Mouse (Mus musculus) intestine, embryonic 14.5 days (tissue): ENCODE data around the gene Dap. TPM values are rescaled to one million over a fixed set of nuclear protein-coding genes. Genes with fewer than 3 reads are reported as not detected.

ENCODE experiments used
- ATAC-seq: fragments of 200-750 bp; cut with Nextera tagmentation; replicated peaks from 2 replicates; pipeline ENCODE4 v1.8.0; 2017; ENCODE audit warnings: low read depth, moderate number of reproducible peaks, moderate TSS enrichment, moderate library complexity; ENCODE audit not compliant: low FRiP score, low TSS enrichment
- DNase-seq: peaks from one replicate; pipeline ENCODE4 v3.0.0-alpha.2; 2018; ENCODE audit warnings: low spot score
- H3K27ac ChIP-seq: fragments of 300-500 bp; sonication (generic); 2 replicates; pipeline ENCODE4 v1.5.1; 2014; ENCODE audit warnings: low read depth, mild to moderate bottlenecking, control low read depth
- H3K27me3 ChIP-seq: fragments of 300-500 bp; sonication (generic); replicated peaks from 2 replicates; pipeline ENCODE4 v1.6.1; 2014; ENCODE audit warnings: low read length, control low read depth; ENCODE audit not compliant: control insufficient read depth, insufficient read depth
- H3K36me3 ChIP-seq: fragments of 300-500 bp; sonication (generic); 2 replicates; pipeline ENCODE4 v1.6.1; 2014; ENCODE audit warnings: low read length, control low read depth; ENCODE audit not compliant: control insufficient read depth, insufficient read depth
- H3K4me1 ChIP-seq: fragments of 300-500 bp; sonication (generic); replicated peaks from 2 replicates; pipeline ENCODE4 v1.6.1; 2014; ENCODE audit warnings: low read length, control low read depth, mixed read lengths; ENCODE audit not compliant: control insufficient read depth, insufficient read depth
- H3K4me2 ChIP-seq: fragments of 300-500 bp; sonication (generic); 2 replicates; pipeline ENCODE4 v1.6.1; 2014; ENCODE audit warnings: low read length
- H3K4me3 ChIP-seq: fragments of 300-500 bp; sonication (generic); 2 replicates; pipeline ENCODE4 v1.5.1; 2014; ENCODE audit warnings: low read depth, low read length, control low read depth, mixed read lengths
- H3K9ac ChIP-seq: fragments of 300-500 bp; sonication (generic); 2 replicates; pipeline ENCODE4 v1.6.1; 2014; ENCODE audit warnings: mild to moderate bottlenecking, low read length
- H3K9me3 ChIP-seq: fragments of 300-500 bp; sonication (generic); 2 replicates; pipeline ENCODE4 v1.6.1; 2016; ENCODE audit warnings: low read length, control low read depth; ENCODE audit not compliant: control insufficient read depth
- WGBS: fragments of 180-500 bp; shearing (Covaris S2); extraction: QIAGEN DNeasy Blood & Tissue Kit; methylation state at CpG from one replicate; pipeline ENCODE4 v1.1.7; 2014; 5-methylcytosine and 5-hydroxymethylcytosine counted together
- polyA plus RNA-seq: library from polyadenylated mRNA; unstranded; fragments of >200 nt; fragmentation: Nextera tagmentation; extraction: Ambion mirVana; gene quantifications from 2 replicates; pipeline ENCODE4 v1.2.1, GENCODE M21; 2014

The Dap gene
- polyA plus RNA-seq, 1 experiment from 2014 or later: 96.5 TPM

DNA sequence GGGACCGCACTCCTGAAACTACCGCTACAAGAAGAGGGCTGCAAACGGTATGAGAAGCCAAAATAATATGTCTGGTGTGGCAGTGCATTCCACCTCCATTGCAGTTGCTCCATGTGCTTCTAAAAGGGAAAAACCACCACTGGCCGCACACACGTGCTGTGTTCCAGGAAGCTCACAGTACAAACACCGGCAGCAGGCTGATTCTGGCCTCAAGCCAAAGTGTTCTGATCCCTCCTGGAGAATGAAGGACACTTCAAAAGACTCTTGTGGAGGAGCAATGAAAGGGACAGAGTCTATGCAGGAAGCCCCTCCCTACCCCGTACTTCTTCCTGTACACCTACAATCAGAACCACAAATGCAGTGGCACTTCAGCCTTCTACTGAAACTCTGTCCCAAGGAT lies 12.2 kb upstream of the Dap start:
- H3K36me3 ChIP-seq: no peaks in the 10 kb centered on the region
- ATAC-seq (0 out of 2 replicates have a peak, but pooled peaks have one; percentile 27), DNase-seq (no peak)
- WGBS: 64% methylated on average over 7 of the region's 7 CpGs
- no peaks in the 10 kb centered on the region for H3K9me3 ChIP-seq
- no peak overlapping the region for H3K9ac ChIP-seq
- no peaks in the 10 kb centered on the region; the same call in 1 of the 2 replicates for H3K4me1 ChIP-seq
- H3K27ac ChIP-seq: no peak overlapping the region
- no peak overlapping the region for H3K4me2 ChIP-seq
- H3K4me3 ChIP-seq: no peak overlapping the region
- H3K27me3 ChIP-seq: no peaks in the 10 kb centered on the region

DNA sequence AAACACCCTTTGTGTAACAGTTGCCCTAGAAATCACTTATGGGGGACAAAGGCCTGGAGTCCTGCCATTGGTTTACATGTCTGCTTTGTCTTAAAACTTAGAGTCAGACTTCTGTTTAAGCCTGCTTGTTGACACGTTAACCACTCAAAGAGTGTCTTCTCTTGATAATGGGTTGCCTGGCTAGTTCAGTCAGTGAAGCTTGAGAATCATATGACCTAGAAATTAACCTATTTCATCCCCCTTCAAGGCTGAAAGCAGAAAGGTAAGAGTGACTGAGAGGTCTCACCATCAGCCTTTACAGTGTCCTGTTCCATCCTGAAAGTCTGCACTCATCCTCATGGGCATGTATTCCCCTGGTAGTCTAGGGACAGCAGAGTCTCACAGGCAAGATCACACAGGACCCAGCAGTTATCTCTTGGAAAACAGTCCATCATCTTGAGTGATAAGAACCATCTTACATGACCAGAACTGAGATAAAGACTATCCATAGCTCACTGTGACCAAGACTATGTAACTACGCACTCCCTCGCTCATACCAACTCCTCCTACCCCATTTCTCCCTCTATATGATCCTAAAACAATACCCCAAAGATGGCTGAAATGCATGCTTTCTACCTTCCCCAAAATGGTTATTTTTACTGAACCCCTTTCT lies 10.4 kb upstream of the Dap start:
- Histone ChIP-seq H3K9ac (no peak overlapping the region), H3K4me2 (no peak overlapping the region), H3K36me3 (no peaks in the 10 kb centered on the region), H3K4me3 (no peak overlapping the region), H3K9me3 (no peaks in the 10 kb centered on the region), H3K27me3 (no peaks in the 10 kb centered on the region), H3K27ac (no peak overlapping the region), H3K4me1 (no peaks in the 10 kb centered on the region; the same call in 1 of the 2 replicates)
- DNase-seq (no peak), ATAC-seq (no peak)
- 85% methylated on average over 3 of the region's 3 CpGs for WGBS

DNA sequence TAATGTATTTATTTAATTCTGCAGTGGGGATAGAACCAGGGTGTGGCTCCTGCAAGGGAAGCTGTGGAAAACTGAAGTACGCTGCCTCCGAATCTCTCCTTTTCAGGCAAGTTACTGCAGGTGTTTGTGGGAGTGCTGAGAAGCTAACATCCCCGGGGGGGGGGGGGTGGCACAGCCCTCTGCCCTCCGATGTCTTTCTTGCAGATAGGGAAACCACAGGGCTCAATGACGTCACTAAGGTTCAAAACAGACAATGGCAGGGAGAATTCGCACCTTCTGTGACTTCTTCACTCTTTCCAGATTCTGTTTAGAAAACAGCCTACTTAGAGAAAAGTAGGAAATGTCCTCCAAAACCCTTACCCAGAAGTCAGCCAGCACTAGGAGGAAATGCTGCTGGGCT lies 1.9 kb upstream of the Dap start:
- Histone ChIP-seq H3K4me1 (peaks cover 19% of the 10 kb centered on the region), H3K4me3 (no peak overlapping the region), H3K27me3 (no peaks in the 10 kb centered on the region), H3K4me2 (no peak overlapping the region), H3K9ac (no peak overlapping the region), H3K9me3 (no peaks in the 10 kb centered on the region), H3K27ac (no peak overlapping the region), H3K36me3 (no peaks in the 10 kb centered on the region)
- DNase-seq (no peak), ATAC-seq (no peak)
- WGBS: 93% methylated on average over 6 of the region's 6 CpGs

DNA sequence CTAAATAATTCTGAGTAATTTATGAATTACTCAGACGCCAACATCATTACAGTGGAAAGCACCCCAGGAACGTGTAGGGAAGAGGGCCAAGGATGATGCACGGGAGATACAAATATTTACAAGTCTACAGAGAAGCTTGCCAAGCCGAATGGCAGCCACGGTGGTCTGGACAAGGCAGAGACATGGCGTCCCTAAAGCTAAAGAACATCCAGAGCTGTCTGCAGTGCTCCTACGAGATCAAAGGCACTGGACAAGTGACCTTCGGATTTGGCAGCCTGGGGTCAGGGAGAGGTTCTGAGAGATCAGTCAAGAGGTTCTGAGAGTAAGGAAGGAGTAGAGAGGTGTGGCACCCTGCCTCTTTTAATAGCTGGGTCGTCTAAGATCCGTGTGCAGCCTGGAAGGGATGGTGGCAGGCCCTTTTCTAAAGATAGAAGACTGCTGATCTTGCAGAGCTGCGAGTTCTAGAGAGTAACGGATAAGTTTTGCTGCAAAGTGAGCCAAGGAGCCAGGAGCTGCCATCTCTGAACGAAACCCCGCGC lies 449 bp upstream of the Dap start:
- ATAC-seq: peak; percentile 38

DNA sequence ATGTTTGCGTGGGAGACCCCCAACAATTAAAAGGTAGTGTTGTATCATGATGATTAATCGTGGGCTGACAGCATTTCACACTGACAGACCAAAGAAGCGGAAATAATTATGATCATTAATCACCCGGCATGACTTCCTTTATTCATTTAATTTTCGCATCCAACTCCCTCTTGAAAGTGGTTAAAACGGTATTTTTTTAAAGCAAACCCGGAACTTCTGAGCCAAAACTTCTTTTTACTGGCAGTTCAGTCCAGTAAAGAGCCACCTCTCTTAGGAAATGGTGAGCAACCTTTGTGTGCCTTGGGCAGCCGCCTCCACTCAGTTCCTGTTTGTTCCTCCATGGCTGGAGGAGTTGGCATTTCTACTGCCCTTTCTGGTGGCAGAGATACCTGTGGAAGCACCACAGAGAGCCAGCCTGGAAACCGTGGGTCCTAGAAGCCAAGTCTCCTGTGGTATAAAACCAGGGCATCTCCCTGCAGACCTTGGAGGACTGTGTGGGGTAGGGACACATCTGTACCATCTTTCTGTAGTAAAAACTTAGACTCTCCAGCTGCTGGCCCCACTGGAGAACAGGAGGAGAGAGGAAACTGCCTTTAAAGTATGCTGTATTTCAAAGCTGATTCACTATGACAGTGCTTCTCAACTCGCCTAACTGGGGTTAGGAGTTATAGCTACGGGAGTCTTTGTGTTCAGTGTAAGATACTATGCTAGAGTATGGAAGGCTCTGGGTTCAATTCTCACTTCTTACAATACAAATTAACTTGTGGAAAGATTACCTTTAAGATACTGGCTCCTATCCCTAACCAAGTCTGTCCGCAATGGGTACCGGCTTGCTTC lies 910 bp downstream of the Dap start:
- Histone ChIP-seq H3K9me3 (no peaks in the 10 kb centered on the region), H3K36me3 (no peaks in the 10 kb centered on the region), H3K27ac (peak overlapping the region; percentile 69; the same call in 1 of the 2 replicates), H3K4me1 (peaks cover 19% of the 10 kb centered on the region), H3K4me2 (peak overlapping the region; percentile 73), H3K9ac (peak overlapping the region; percentile 86), H3K4me3 (peak overlapping the region; percentile 86), H3K27me3 (no peaks in the 10 kb centered on the region)
- 25% methylated on average over 13 of the region's 13 CpGs for WGBS
- ATAC-seq (no peak), DNase-seq (peak; percentile 71)

More for the DNA sequence above, 449 bp upstream of the Dap start:
- Histone ChIP-seq H3K36me3 (no peaks in the 10 kb centered on the region), H3K27ac (peak overlapping the region; percentile 35; the same call in 1 of the 2 replicates), H3K9me3 (no peaks in the 10 kb centered on the region), H3K4me3 (peak overlapping the region; percentile 86), H3K27me3 (no peaks in the 10 kb centered on the region), H3K4me2 (peak overlapping the region; percentile 55), H3K4me1 (peaks cover 19% of the 10 kb centered on the region), H3K9ac (peak overlapping the region; percentile 38; the same call in 1 of the 2 replicates)
- WGBS: 38% methylated on average over 15 of the region's 15 CpGs
- DNase-seq: peak; percentile 66

DNA sequence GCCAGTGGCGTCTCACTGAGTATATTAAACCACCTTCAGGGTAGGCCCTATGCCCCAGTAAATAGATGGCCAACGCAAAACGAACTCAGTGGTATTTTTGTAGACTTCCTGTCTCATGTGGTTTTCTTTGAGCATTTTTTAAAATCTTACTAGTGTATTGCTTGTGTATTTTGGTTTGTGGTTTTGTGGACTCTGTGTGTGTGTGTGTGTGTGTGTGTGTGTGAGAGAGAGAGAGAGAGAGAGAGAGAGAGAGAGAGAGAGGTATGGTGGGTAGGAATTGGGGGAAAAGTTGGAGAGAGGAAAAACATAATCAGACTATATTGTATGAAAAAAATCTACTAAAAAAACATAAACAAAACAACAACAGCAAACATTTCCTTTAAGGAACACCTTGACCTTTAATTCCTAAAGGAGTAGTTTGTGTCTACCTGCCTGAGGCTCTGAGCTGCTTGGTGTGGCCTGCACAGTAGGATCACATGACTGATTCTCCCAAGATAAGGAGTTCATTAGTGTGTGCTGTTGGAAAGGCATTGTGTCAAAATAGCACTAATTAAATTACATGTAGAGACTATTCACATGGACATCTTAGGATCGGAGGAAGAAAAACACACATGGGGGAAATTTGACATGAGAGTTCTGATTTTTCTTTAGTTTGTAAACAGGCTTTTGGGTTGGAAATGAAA lies 1.7 kb downstream of the Dap start:
- peak overlapping the region; percentile 86; the same call in 1 of the 2 replicates for H3K9ac ChIP-seq

DNA sequence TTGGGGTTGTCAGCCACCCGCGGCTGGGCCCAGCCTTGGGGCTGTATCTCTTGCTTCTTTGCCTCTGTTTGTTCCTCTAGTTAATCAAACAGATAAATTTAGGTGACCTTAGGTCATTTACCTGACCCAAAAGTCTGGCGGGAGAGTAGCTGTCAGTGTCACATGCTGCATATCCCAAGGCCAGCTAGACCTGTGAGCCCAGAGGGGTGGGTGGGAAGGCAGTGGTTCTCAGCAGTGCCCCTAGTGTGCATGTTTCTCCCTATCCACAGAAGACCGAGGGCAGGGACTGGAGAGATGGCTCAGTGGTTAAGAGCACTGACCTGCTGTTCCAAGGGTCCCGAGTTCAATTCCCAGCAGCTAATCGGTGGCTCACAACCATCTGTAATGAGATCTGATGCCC lies 2.4 kb downstream of the Dap start:
- Histone ChIP-seq H3K27me3 (no peaks in the 10 kb centered on the region), H3K9me3 (no peaks in the 10 kb centered on the region), H3K4me1 (peaks cover 19% of the 10 kb centered on the region), H3K27ac (no peak overlapping the region), H3K4me3 (no peak overlapping the region), H3K4me2 (0 out of 2 replicates have a peak overlapping the region, but pooled peaks have one; percentile 73), H3K36me3 (0 out of 2 replicates have a peak, but pooled peaks cover 3% of the 10 kb centered on the region), H3K9ac (no peak overlapping the region)
- no peak for ATAC-seq
- WGBS: 63% methylated on average over 6 of the region's 6 CpGs
- DNase-seq: no peak

More for the DNA sequence above, 1.7 kb downstream of the Dap start:
- ATAC-seq: no peak
- Histone ChIP-seq H3K4me1 (peaks cover 19% of the 10 kb centered on the region), H3K4me3 (peak overlapping the region; percentile 86; the same call in 1 of the 2 replicates), H3K27ac (no peak overlapping the region), H3K9me3 (no peaks in the 10 kb centered on the region), H3K4me2 (peak overlapping the region; percentile 73), H3K36me3 (0 out of 2 replicates have a peak, but pooled peaks cover 3% of the 10 kb centered on the region), H3K27me3 (no peaks in the 10 kb centered on the region)
- no peak for DNase-seq
- 74% methylated on average over 4 of the region's 4 CpGs for WGBS

DNA sequence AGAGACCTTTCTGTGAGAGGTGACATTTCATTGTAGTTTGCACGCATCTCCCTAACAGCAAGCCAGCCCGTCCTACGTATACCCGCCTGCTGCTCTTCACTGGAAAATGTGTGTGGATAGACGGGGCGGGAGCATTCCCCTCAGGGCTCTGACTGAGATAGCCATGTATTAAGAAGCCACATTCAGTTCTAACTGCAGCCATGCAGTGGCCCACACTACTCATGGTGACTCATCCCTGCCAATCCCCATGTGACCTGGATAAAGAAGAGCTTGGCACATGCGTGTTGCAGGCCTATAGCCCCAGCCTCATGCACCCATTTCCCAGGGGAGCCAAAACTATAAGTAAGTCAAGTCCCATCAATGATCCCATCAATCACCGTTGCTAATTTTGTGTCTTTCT lies 3.7 kb downstream of the Dap start:
- H3K4me2 ChIP-seq: no peak overlapping the region
- DNase-seq (no peak), ATAC-seq (no peak)
- H3K4me3 ChIP-seq: no peak overlapping the region
- H3K36me3 ChIP-seq: 0 out of 2 replicates have a peak, but pooled peaks cover 3% of the 10 kb centered on the region
- 91% methylated on average over 8 of the region's 8 CpGs for WGBS
- H3K27ac ChIP-seq: no peak overlapping the region
- H3K9me3 ChIP-seq: no peaks in the 10 kb centered on the region
- no peak overlapping the region for H3K9ac ChIP-seq
- peaks cover 19% of the 10 kb centered on the region for H3K4me1 ChIP-seq
- H3K27me3 ChIP-seq: no peaks in the 10 kb centered on the region
